Mouse (Mus musculus): ENCODE measurements around the gene Map6.

- TF ChIP-seq CTCF (IDR thresholded peaks at IDR 0.05; ENCODE audit: low read depth) (peak; percentile 64), EP300 (optimal IDR thresholded peaks at IDR 0.05) (no peak)
Observed at GRCm38 (mm10) chr7:99380491-99381213, 113.4 kb downstream of the Map6 start.
